Mouse (Mus musculus) heart, postnatal 0 days (tissue): ENCODE data around the gene Oas1d. TPM values are rescaled to one million over a fixed set of nuclear protein-coding genes. Genes with fewer than 3 reads are reported as not detected.
"Not testable (repeated sequence)": the region's sequence is repeated elsewhere in the genome, so short reads cannot be mapped to it uniquely, and the experiment has no call there.

Experiments
- ATAC-seq: fragments of 200-750 bp; cut with Nextera tagmentation; 2 replicates; pipeline ENCODE4 v1.8.0; 2017; ENCODE audit warnings: low read depth, moderate number of reproducible peaks, moderate library complexity; ENCODE audit not compliant: insufficient read depth
- DNase-seq: peaks from one replicate; pipeline ENCODE4 v3.0.0-alpha.2; 2016; ENCODE audit warnings: low spot score
- H3K27ac ChIP-seq: fragments of 300-500 bp; sonication (generic); 2 replicates; pipeline ENCODE4 v1.5.1; 2014; ENCODE audit warnings: low read depth, mild to moderate bottlenecking
- H3K27me3 ChIP-seq: fragments of 300-500 bp; sonication (generic); 2 replicates; pipeline ENCODE4 v1.6.1; 2014; ENCODE audit warnings: low read length, mixed read lengths; ENCODE audit not compliant: control insufficient read depth, insufficient read depth
- H3K36me3 ChIP-seq: fragments of 300-500 bp; sonication (generic); replicated peaks from 2 replicates; pipeline ENCODE4 v1.6.1; 2014; ENCODE audit warnings: low read length, mixed read lengths; ENCODE audit not compliant: control insufficient read depth, insufficient read depth
- H3K4me1 ChIP-seq: fragments of 300-500 bp; sonication (generic); 2 replicates; pipeline ENCODE4 v1.6.1; 2014; ENCODE audit warnings: antibody characterized with exemption; ENCODE audit not compliant: control insufficient read depth, insufficient read depth
- H3K4me2 ChIP-seq: fragments of 300-500 bp; sonication (generic); 2 replicates; pipeline ENCODE4 v1.6.1; 2014; ENCODE audit warnings: low read depth, mild to moderate bottlenecking, low read length, moderate library complexity
- H3K4me3 ChIP-seq: fragments of 300-500 bp; sonication (generic); 2 replicates; pipeline ENCODE4 v1.5.1; 2014; ENCODE audit warnings: low read depth, low read length
- H3K9ac ChIP-seq: fragments of 300-500 bp; sonication (generic); replicated peaks from 2 replicates; pipeline ENCODE4 v1.6.1; 2014; ENCODE audit warnings: low read depth, low read length, mixed read lengths
- H3K9me3 ChIP-seq: fragments of 300-500 bp; sonication (generic); replicated peaks from 2 replicates; pipeline ENCODE4 v1.6.1; 2016; ENCODE audit warnings: low read length; ENCODE audit not compliant: control insufficient read depth
- CTCF ChIP-seq: IDR thresholded peaks from 2 replicates; pipeline ENCODE4 v1.5.1; 2016; ENCODE audit warnings: antibody characterized with exemption, control low read depth, low read depth
- EP300 ChIP-seq: IDR thresholded peaks from 2 replicates; pipeline ENCODE4 v1.6.1; 2016; ENCODE audit warnings: antibody characterized with exemption, low read depth
- WGBS: fragments of 180-500 bp; shearing (Covaris S2); extraction: QIAGEN DNeasy Blood & Tissue Kit; methylation state at CpG from one replicate; pipeline ENCODE4 v1.1.7; 2014; 5-methylcytosine and 5-hydroxymethylcytosine counted together
- polyA plus RNA-seq: library from polyadenylated mRNA; unstranded; fragments of >200 nt; fragmentation: Nextera tagmentation; extraction: Ambion mirVana; gene quantifications from 2 replicates; pipeline ENCODE4 v1.2.1, GENCODE M21; 2015
- total RNA-seq: library from RNA; depleted of rRNA; stranded (reverse); fragments of >200 nt; gene quantifications from 2 replicates; pipeline ENCODE4 v1.2.3, GENCODE M21; 2014; ENCODE audit warnings: low replicate concordance; rRNA removed

The Oas1d gene
- total RNA-seq (not detected in 2 replicates), polyA plus RNA-seq (not detected in 2 replicates)

DNA sequence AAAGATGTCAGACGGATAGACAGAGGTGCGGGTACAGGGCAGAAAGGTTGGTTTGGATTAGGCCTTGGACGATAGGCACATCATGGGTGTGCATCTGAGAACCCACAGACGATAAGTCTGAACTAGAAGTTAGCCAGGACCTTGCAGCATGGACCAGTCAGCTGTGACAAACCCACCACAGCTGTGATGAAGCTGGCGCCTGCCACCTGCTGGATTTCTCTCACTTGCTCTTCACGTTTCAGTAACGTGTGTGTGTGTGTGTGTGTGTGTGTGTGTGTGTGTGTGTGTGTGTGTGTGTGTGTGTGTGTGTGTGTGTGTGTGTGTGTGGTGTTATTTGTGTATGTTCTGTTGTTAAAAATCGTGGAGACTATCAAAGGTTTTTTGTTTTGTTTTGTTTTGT, at the start of gene Oas1d:
Oas1d (plus strand) TSS at position 333 of the 400 bp plus-strand sequence.
- DNase-seq, H3K27me3 ChIP-seq, H3K36me3 ChIP-seq, ATAC-seq, H3K9me3 ChIP-seq, H3K27ac ChIP-seq, H3K4me2 ChIP-seq, H3K4me1 ChIP-seq, H3K4me3 ChIP-seq, H3K9ac ChIP-seq: not testable (repeated sequence)
- 41% methylated on average over 8 of the region's 8 CpGs for WGBS

GRCm38 (mm10) chr5:120865336-120865860, 48.9 kb upstream of the Oas1d start:
- Histone ChIP-seq H3K27ac (no peak overlapping the region), H3K9me3 (no peaks in the 10 kb centered on the region), H3K4me1 (no peaks in the 10 kb centered on the region), H3K36me3 (no peaks in the 10 kb centered on the region), H3K9ac (no peak overlapping the region), H3K4me2 (no peak overlapping the region), H3K27me3 (no peaks in the 10 kb centered on the region), H3K4me3 (no peak overlapping the region)
- TF ChIP-seq EP300 (no peak), CTCF (peak; percentile 27)
- DNase-seq, result no peak
- 61% methylated on average over 3 of the region's 3 CpGs for WGBS
- ATAC-seq, result no peak

DNA sequence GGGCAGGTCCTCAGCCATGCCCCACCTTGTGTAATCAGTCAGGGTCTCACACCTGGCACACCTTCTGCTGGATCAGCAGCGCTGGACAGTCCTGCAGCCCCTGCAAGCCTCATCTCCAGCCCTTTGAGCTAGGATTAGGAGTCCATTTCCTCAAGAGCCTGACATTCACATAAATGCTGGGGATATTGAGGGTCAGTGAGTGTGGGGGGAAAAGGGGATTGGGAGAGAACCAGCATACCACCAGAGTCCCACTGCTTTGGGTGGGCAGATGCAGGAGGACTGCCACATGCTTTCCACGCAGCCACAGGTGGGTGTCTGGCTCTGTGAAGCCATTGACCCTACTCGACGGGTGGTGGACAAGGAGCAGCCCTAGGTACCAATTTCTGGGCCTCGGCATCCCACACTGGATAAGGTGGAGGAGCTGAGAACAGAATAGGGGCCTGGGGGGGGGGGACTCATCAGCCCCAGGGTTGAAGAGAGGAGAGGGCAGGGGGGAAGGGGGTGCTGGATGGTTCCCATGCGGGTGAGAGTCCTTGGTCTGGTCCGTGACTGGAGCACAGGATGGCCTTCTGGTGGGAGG, 44.8 kb upstream of the Oas1d start:
- no peaks in the 10 kb centered on the region for H3K4me1 ChIP-seq
- H3K36me3 ChIP-seq, result no peaks in the 10 kb centered on the region
- TF ChIP-seq EP300 (no peak), CTCF (no peak)
- H3K4me3 ChIP-seq, result no peak overlapping the region
- 63% methylated on average over 7 of the region's 7 CpGs for WGBS
- no peaks in the 10 kb centered on the region for H3K9me3 ChIP-seq
- no peak overlapping the region for H3K4me2 ChIP-seq
- DNase-seq (no peak), ATAC-seq (no peak)
- H3K27ac ChIP-seq, result no peak overlapping the region
- H3K27me3 ChIP-seq, result no peaks in the 10 kb centered on the region
- no peak overlapping the region for H3K9ac ChIP-seq

- Histone ChIP-seq H3K27me3 (no peaks in the 10 kb centered on the region), H3K4me3 (no peak overlapping the region), H3K9me3 (no peaks in the 10 kb centered on the region), H3K4me2 (no peak overlapping the region), H3K4me1 (no peaks in the 10 kb centered on the region), H3K36me3 (no peaks in the 10 kb centered on the region), H3K9ac (no peak overlapping the region), H3K27ac (no peak overlapping the region)
- TF ChIP-seq CTCF (no peak), EP300 (no peak)
- 53% methylated on average over 3 of the region's 3 CpGs for WGBS
- no peak for ATAC-seq
- no peak for DNase-seq
Measured at GRCm38 (mm10) chr5:120870081-120870480, 44.3 kb upstream of the Oas1d start.

- ATAC-seq (no peak), DNase-seq (no peak)
- Histone ChIP-seq H3K27me3 (no peaks in the 10 kb centered on the region), H3K4me2 (no peak overlapping the region), H3K27ac (no peak overlapping the region), H3K4me1 (no peaks in the 10 kb centered on the region), H3K4me3 (no peak overlapping the region), H3K36me3 (no peaks in the 10 kb centered on the region), H3K9ac (no peak overlapping the region), H3K9me3 (no peaks in the 10 kb centered on the region)
- 70% methylated on average over 7 of the region's 7 CpGs for WGBS
- no peak for TF ChIP-seq CTCF
- TF ChIP-seq EP300, result no peak
Measured at GRCm38 (mm10) chr5:120870782-120871181, 43.6 kb upstream of the Oas1d start.

DNA sequence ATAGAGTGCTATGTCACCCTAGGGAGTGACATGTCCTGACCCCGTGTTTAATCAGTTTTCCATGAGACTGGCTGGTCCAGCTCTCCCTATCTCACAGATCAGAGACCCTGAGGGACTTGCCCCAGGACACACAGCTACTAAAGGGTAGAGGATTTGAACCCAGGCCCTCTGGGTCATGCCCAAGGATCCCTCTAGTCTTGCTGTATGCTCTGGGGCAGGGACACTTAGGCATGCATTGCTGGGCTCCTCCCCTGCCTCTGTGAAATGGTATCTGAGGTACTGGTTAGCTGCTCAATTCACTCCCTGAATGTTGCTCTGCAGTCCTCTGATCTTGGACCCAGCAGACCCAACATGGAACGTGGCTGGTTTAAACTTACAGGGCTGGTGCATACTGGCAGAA, 42.9 kb upstream of the Oas1d start:
- no peaks in the 10 kb centered on the region for H3K4me1 ChIP-seq
- no peaks in the 10 kb centered on the region for H3K36me3 ChIP-seq
- ATAC-seq (no peak), DNase-seq (no peak)
- H3K9ac ChIP-seq, result no peak overlapping the region
- H3K27me3 ChIP-seq, result no peaks in the 10 kb centered on the region
- no peak overlapping the region for H3K4me2 ChIP-seq
- no peak for TF ChIP-seq EP300
- TF ChIP-seq CTCF, result no peak
- WGBS, result 32% methylated on average over 2 of the region's 2 CpGs
- no peak overlapping the region for H3K27ac ChIP-seq
- H3K4me3 ChIP-seq, result no peak overlapping the region
- no peaks in the 10 kb centered on the region for H3K9me3 ChIP-seq

DNA sequence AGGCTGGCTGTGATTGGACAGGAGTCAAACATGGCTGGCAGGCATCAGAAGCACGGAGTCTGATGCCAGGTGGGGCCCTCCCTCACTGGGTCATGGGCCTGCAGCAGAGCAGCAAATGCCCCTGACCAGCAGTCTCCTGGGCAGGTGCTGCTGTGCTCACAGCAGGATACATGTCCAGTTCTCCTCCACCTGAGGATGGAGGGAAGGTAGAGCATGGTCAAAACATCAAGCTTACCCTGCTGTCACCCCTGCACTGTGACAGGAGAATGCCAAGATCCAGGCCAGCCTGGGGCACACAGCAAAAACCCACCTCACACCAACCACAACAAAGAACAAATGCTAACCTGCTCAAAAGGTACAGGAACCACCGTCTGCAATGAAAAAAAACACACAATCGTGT, 37.5 kb upstream of the Oas1d start:
- H3K36me3 ChIP-seq, DNase-seq, H3K4me2 ChIP-seq, H3K27me3 ChIP-seq, ATAC-seq, H3K4me1 ChIP-seq, H3K4me3 ChIP-seq, H3K27ac ChIP-seq, H3K9me3 ChIP-seq, H3K9ac ChIP-seq: not testable (repeated sequence)
- 49% methylated on average over 2 of the region's 3 CpGs for WGBS

- DNase-seq, H3K4me3 ChIP-seq, H3K4me1 ChIP-seq, H3K27ac ChIP-seq, H3K4me2 ChIP-seq, H3K36me3 ChIP-seq, ATAC-seq, H3K9me3 ChIP-seq, H3K27me3 ChIP-seq, H3K9ac ChIP-seq: not testable (repeated sequence)
- 65% methylated on average over 2 of the region's 2 CpGs for WGBS
Measured at GRCm38 (mm10) chr5:120877407-120877806, 36.9 kb upstream of the Oas1d start.
